Mouse (Mus musculus) neural tube, embryonic 12.5 days (tissue): ENCODE measurements around the gene Ccdc62. TPM values are rescaled to one million over a fixed set of nuclear protein-coding genes. Genes with fewer than 3 reads are reported as not detected.

Experiments used
- ATAC-seq: fragments of 200-750 bp; cut with Nextera tagmentation; 2 replicates; pipeline ENCODE4 v1.8.0; 2017; ENCODE audit warnings: low read depth, mild to moderate bottlenecking, moderate TSS enrichment, moderate library complexity; ENCODE audit not compliant: low FRiP score
- H3K27ac ChIP-seq: fragments of 300-500 bp; sonication (generic); 2 replicates; pipeline ENCODE4 v1.5.1; 2016
- H3K27me3 ChIP-seq: fragments of 300-500 bp; sonication (generic); replicated peaks from 2 replicates; pipeline ENCODE4 v1.6.1; 2016; ENCODE audit warnings: mild to moderate bottlenecking
- H3K36me3 ChIP-seq: fragments of 300-500 bp; sonication (generic); 2 replicates; pipeline ENCODE4 v1.6.1; 2016; ENCODE audit warnings: mild to moderate bottlenecking
- H3K4me1 ChIP-seq: fragments of 300-500 bp; sonication (generic); 2 replicates; pipeline ENCODE4 v1.6.1; 2016
- H3K4me2 ChIP-seq: fragments of 300-500 bp; sonication (generic); replicated peaks from 2 replicates; pipeline ENCODE4 v1.6.1; 2016; ENCODE audit warnings: mild to moderate bottlenecking
- H3K4me3 ChIP-seq: fragments of 300-500 bp; sonication (generic); 2 replicates; pipeline ENCODE4 v1.5.1; 2016
- H3K9ac ChIP-seq: fragments of 300-500 bp; sonication (generic); 2 replicates; pipeline ENCODE4 v1.6.1; 2016; ENCODE audit warnings: mild to moderate bottlenecking
- H3K9me3 ChIP-seq: fragments of 300-500 bp; sonication (generic); 2 replicates; pipeline ENCODE4 v1.6.1; 2016; ENCODE audit warnings: mild to moderate bottlenecking
- WGBS: fragments of 180-500 bp; shearing (Covaris S2); methylation state at CpG from one replicate; pipeline ENCODE4 v1.1.7; 2016; 5-methylcytosine and 5-hydroxymethylcytosine counted together
- polyA plus RNA-seq: library from polyadenylated mRNA; unstranded; fragments of >200 nt; fragmentation: Nextera tagmentation; extraction: Ambion mirVana; gene quantifications from 2 replicates; pipeline ENCODE4 v1.2.1, GENCODE M21; 2016

Gene Ccdc62
- polyA plus RNA-seq, 1 experiment from 2014 or later = 7.9 TPM

DNA sequence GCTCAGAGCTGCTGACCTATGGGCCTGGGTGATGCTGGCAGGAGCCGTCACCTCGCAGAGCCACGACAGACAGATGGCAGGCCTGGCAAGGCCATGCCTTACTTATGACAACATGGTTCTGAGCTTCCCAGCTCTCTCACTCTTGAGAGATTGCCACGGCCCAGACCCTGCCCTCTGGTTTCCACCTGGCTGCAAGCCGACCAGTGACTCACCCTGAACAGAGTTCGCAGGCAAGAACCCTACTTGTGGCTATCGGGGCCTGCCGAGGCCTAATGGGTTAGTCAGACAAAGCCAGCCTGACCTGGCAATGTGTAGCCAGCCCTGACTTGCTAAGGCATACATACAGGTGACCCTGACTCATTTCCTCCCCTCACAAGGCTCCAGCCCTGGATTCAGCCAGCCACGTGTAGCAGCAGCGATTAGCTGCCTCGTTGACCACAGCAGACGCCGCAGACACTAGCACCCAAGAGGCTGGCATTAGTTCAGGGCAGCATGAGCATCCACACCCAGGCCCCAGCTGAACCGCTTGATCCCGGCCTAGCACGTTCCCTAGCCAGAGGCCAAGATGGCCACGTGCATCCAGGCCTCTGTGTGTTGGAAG lies 76.5 kb downstream of the Ccdc62 start:
- no peak for ATAC-seq
- no peaks in the 10 kb centered on the region for H3K27me3 ChIP-seq
- no peak overlapping the region for H3K27ac ChIP-seq
- WGBS = 91% methylated on average over 17 of the region's 17 CpGs
- H3K36me3 ChIP-seq = peaks cover 60% of the 10 kb centered on the region
- no peak overlapping the region for H3K4me2 ChIP-seq
- no peaks in the 10 kb centered on the region for H3K9me3 ChIP-seq
- no peak overlapping the region for H3K4me3 ChIP-seq
- H3K4me1 ChIP-seq = peaks cover 15% of the 10 kb centered on the region
- no peak overlapping the region for H3K9ac ChIP-seq

DNA sequence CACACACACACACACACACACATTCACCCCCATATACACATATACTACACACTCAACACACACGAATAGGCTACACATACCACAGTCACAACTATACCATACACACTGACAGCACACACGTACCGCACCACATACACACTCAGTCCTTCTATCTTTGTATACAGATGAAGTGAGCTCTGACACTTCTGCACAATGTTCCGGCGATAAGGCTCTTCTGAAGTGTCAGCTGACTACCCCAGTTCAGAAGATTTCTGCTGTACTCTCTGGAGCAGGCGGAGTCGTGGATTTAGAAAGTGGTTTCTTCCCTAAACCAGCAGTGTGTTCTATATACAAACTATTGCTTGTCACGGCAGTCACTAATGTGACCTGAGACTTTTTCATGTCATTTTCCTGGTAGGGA lies 79.6 kb downstream of the Ccdc62 start:
- Histone ChIP-seq H3K9me3 (no peaks in the 10 kb centered on the region), H3K4me1 (peaks cover 46% of the 10 kb centered on the region), H3K36me3 (peaks cover 46% of the 10 kb centered on the region), H3K4me3 (no peak overlapping the region), H3K9ac (no peak overlapping the region; the same call in 1 of the 2 replicates), H3K27me3 (no peaks in the 10 kb centered on the region), H3K4me2 (no peak overlapping the region), H3K27ac (no peak overlapping the region)
- WGBS = 95% methylated on average over 8 of the region's 8 CpGs
- ATAC-seq = no peak

DNA sequence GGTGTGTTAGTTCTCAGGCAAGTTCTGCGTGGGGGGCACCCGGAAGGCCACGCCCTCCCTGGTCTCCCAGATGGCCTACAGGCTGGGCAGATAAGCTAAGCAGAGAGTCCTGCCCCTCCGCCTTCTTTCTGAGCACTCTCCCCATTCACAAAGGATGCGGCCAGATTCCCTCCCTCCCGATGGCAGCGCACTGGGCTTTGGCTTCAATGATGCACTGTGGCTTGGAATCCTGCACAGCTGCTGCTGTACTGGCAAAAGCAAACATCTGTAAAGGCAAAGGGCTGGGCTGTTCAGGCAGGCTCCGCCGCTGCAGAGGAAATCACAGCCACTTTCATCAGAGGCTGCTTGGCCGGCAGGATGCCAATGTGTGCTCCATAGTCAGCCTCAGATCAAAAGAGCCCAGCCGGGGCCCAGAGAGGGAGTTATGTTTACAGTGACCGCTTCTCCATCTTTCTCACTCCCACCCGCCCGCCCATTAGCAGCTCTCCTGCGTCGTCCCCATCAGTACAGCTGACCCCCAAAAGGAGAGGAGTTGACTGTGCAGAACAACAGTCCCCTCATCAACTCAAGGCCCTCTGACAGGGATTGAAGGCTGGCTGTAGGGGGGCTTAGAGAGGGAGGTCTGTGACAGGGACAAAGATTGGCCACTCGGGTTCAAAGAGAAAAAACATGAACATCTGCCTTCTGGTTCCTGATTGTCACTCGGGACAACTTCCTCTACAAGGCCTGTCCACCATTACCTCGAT lies 80.6 kb downstream of the Ccdc62 start:
- no peaks in the 10 kb centered on the region for H3K9me3 ChIP-seq
- H3K27ac ChIP-seq = peak overlapping the region; percentile 74
- peak overlapping the region; percentile 49 for H3K4me2 ChIP-seq
- H3K36me3 ChIP-seq = peaks cover 37% of the 10 kb centered on the region
- H3K4me1 ChIP-seq = peaks cover 53% of the 10 kb centered on the region
- WGBS = 7% methylated on average over 19 of the region's 19 CpGs
- peak overlapping the region; percentile 48; the same call in 1 of the 2 replicates for H3K9ac ChIP-seq
- peak; percentile 42 for ATAC-seq
- no peak overlapping the region for H3K4me3 ChIP-seq
- no peaks in the 10 kb centered on the region for H3K27me3 ChIP-seq

DNA sequence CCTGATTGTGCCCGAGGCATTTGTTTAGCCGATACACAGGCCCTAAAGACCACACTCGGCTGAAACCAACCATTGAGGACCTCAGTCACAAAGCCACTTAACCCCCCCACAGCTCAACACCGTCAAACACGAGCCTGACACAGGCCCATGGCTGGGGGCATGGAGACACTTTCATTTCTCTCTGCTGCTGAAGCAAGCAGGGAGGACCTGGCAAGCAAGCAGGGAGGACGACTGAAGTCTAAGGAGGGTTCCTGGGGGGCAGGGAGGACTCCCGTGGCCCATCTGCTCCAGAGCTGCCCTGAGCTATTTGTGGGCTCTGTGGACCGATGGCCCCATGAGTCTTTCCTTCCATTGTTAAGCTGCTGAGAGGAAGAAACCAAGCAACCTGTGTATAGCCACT lies 81.4 kb downstream of the Ccdc62 start:
- Histone ChIP-seq H3K27me3 (no peaks in the 10 kb centered on the region), H3K27ac (peak overlapping the region; percentile 74), H3K4me2 (peak overlapping the region; percentile 49), H3K9ac (0 out of 2 replicates have a peak overlapping the region, but pooled peaks have one; percentile 48), H3K4me3 (no peak overlapping the region), H3K9me3 (no peaks in the 10 kb centered on the region), H3K4me1 (peaks cover 62% of the 10 kb centered on the region), H3K36me3 (peaks cover 29% of the 10 kb centered on the region)
- ATAC-seq = no peak
- 8% methylated on average over 8 of the region's 8 CpGs for WGBS

DNA sequence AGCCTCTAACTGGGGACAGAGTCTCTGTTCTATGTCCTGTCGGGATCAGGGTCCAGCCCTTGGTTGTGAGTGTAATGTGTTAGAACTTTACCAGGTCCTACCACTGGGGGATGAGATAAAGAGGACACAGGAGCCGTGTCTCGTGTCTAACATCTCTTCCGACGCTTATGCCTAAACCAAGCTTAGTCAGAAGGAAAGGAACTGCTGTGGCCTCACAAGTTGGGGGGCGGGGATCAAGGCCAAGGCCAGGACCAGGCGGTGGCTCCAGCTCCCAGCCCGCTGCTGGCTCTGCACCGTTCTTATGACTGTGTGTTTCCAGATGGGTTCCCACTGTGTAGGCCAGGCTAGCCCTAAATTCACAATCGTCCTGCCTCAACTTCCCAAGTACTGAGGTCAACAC lies 82.4 kb downstream of the Ccdc62 start:
- H3K4me2 ChIP-seq = no peak overlapping the region
- H3K36me3 ChIP-seq = peaks cover 19% of the 10 kb centered on the region
- H3K9me3 ChIP-seq = no peaks in the 10 kb centered on the region
- ATAC-seq = no peak
- no peak overlapping the region for H3K27ac ChIP-seq
- no peaks in the 10 kb centered on the region for H3K27me3 ChIP-seq
- H3K4me1 ChIP-seq = peaks cover 71% of the 10 kb centered on the region
- no peak overlapping the region for H3K9ac ChIP-seq
- no peak overlapping the region for H3K4me3 ChIP-seq
- WGBS = 89% methylated on average over 10 of the region's 10 CpGs

DNA sequence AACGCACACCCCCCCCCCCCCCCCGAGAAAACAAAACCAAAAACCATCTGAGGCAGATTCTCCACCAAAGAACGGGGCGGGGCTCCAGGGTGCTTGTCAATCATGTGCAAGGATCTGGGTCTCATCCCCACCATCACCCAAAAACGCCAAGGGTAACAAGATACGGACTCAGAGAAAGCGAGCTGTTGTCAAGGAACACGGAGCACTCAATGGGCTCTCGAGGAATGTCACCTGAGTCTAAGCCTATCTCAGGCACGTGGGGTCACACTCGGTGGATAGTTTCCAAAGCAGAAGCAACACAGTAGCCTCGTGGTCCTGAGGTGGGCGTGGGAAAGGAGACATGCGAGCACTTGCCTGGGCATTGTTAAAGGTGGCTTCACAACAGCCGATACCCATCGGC lies 83.3 kb downstream of the Ccdc62 start:
- H3K27me3 ChIP-seq = no peaks in the 10 kb centered on the region
- no peak overlapping the region for H3K4me2 ChIP-seq
- no peaks in the 10 kb centered on the region for H3K9me3 ChIP-seq
- no peak overlapping the region for H3K9ac ChIP-seq
- 91% methylated on average over 16 of the region's 16 CpGs for WGBS
- H3K4me1 ChIP-seq = peaks cover 78% of the 10 kb centered on the region
- H3K4me3 ChIP-seq = no peak overlapping the region
- H3K36me3 ChIP-seq = peaks cover 10% of the 10 kb centered on the region
- H3K27ac ChIP-seq = no peak overlapping the region
- no peak for ATAC-seq

DNA sequence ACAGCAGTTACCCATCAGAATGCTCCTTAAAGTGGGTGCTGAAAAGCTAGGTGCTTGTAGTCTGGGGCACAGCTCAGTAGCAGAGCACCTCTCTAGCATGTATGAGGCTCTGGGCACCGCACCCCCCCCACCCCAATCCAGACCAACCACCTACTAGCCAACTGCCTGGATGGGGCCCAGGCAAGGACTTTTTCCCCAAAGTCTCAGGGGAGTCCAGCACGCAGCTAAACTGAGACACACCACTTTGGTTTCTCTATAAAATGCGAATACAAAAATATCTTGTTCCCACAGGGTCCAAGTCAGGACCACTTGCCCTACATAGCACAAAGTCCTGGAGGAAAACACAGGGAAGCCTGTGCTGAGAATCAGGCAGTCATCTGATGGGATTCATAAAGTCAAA lies 83.7 kb downstream of the Ccdc62 start:
- Histone ChIP-seq H3K36me3 (peaks cover 7% of the 10 kb centered on the region), H3K4me2 (no peak overlapping the region), H3K27ac (no peak overlapping the region), H3K4me1 (peaks cover 83% of the 10 kb centered on the region), H3K4me3 (no peak overlapping the region), H3K27me3 (no peaks in the 10 kb centered on the region), H3K9me3 (no peaks in the 10 kb centered on the region), H3K9ac (no peak overlapping the region)
- no peak for ATAC-seq
- WGBS = 77% methylated on average over 3 of the region's 3 CpGs

DNA sequence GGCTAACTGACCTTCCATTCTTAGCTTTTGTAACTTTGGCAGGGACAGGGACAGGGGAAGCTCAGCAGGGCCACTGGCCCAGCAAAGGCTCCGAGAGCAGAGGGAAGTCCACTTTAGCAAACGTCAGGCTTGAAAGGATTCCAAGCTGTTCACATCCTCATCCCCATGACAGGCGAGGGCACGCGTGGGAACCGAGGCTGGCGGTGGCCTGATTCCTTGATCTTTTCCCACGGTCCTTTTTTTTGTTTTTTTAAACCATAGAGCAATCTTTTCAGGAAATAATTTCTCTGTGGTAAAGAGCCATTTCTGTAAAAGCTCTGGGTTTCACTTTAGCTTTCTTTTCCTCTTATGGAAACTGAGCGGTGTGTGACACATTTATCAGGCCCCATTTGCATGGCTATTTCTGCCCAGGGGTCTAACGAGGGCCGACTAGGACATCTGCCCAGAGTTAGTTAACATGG lies 84.3 kb downstream of the Ccdc62 start:
- no peak overlapping the region for H3K27ac ChIP-seq
- no peaks in the 10 kb centered on the region for H3K9me3 ChIP-seq
- H3K4me1 ChIP-seq = peaks cover 89% of the 10 kb centered on the region
- H3K36me3 ChIP-seq = peaks cover 3% of the 10 kb centered on the region
- no peak for ATAC-seq
- H3K4me3 ChIP-seq = no peak overlapping the region
- no peak overlapping the region for H3K9ac ChIP-seq
- no peaks in the 10 kb centered on the region for H3K27me3 ChIP-seq
- H3K4me2 ChIP-seq = peak overlapping the region; percentile 18; the same call in 1 of the 2 replicates
- WGBS = 12% methylated on average over 11 of the region's 11 CpGs

DNA sequence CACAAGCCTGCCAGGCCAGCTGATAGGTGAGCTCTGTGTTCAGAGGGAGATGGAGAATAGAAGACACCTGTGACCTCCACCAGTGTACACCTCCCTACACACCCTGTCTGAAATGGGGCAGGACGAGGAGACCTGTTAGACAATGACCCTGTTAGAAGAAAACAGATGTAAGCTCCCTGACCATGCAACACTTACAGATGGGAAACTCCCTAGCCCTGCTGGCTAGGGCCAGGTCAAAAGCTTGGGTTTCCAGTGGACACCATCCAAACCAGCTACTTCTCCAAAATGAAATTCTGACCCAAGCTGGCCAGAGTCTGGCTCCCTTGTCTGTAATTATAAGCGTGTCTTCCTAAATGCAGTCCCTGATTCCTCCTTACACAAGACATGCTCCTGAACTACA lies 85.2 kb downstream of the Ccdc62 start:
- H3K36me3 ChIP-seq = no peaks in the 10 kb centered on the region
- H3K4me3 ChIP-seq = no peak overlapping the region
- H3K9ac ChIP-seq = no peak overlapping the region
- no peak overlapping the region for H3K4me2 ChIP-seq
- 79% methylated on average over 2 of the region's 2 CpGs for WGBS
- no peak overlapping the region for H3K27ac ChIP-seq
- H3K4me1 ChIP-seq = peaks cover 93% of the 10 kb centered on the region
- H3K9me3 ChIP-seq = no peaks in the 10 kb centered on the region
- no peaks in the 10 kb centered on the region for H3K27me3 ChIP-seq
- ATAC-seq = no peak

DNA sequence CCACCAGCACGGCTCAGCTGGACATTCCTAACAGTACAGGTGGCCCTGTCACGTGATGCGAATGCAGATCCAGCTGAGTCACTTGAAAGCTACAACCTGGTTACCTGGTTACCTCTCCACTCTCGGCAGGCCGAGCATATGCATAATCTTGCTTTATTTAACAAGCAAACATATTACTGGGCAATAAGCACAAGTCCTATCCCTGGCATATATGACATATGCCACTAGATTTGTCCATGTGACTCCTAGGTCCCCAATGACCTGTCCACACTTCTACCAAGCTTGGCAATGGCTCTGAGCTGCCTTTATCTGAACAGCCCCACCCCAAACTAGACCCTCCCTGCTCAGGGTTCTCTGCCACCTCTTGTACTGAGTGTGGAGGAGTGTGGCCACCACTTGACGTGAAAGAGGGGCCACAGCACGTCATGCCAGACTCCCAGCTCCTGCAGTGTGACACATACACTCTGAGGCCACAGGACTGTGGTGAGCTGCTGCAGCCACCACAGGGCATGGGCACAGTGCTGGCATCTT lies 85.9 kb downstream of the Ccdc62 start:
- Histone ChIP-seq H3K27me3 (no peaks in the 10 kb centered on the region), H3K36me3 (0 out of 2 replicates have a peak, but pooled peaks cover 5% of the 10 kb centered on the region), H3K9me3 (no peaks in the 10 kb centered on the region), H3K4me2 (no peak overlapping the region), H3K4me3 (no peak overlapping the region), H3K27ac (no peak overlapping the region), H3K9ac (no peak overlapping the region), H3K4me1 (peaks cover 87% of the 10 kb centered on the region)
- no peak for ATAC-seq
- 87% methylated on average over 7 of the region's 7 CpGs for WGBS

DNA sequence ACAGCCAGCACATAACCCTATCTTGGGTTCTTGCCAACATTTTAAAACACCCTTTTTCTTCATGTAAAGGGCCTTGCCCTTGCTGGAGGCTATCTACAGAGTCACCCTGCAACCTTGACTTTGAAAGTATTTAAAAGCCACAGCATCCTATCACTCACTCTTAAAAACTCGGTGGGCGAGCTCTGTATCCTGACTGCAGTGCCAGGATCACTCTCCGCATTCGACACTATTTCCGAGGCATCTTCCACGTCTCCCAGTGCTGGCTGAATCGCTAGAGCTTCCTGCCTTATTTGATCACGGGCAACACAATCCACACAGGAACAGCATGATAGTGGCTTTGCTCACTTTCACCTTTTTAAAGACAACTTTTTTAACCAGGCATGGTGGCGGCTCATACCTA lies 87.5 kb downstream of the Ccdc62 start:
- no peak overlapping the region for H3K27ac ChIP-seq
- 0 out of 2 replicates have a peak, but pooled peaks cover 5% of the 10 kb centered on the region for H3K36me3 ChIP-seq
- no peak for ATAC-seq
- H3K4me1 ChIP-seq = peaks cover 72% of the 10 kb centered on the region
- H3K9ac ChIP-seq = no peak overlapping the region
- H3K27me3 ChIP-seq = no peaks in the 10 kb centered on the region
- whole genome bisulfite sequencing = 86% methylated on average over 9 of the region's 9 CpGs
- H3K4me2 ChIP-seq = no peak overlapping the region
- H3K9me3 ChIP-seq = no peaks in the 10 kb centered on the region
- no peak overlapping the region for H3K4me3 ChIP-seq

DNA sequence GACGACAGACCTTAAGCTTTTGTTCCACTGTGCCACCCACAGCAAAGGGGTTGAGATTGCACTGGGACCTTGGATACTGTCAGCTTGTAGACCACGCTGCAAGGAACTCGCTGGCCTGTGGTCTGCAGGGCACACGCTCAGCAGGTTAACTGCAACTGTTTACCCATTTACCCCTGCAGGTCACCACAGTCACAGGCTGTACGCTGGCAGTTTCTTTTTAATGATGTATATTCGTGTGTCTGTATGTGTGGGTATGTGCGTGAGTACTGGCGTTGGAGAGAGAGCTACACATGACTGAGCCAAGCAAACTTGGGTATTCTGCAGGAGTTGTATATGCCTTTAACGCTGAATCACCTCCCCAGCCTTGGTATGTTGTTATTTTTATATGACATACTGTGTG lies 88.2 kb downstream of the Ccdc62 start:
- no peak overlapping the region for H3K4me3 ChIP-seq
- H3K36me3 ChIP-seq = 0 out of 2 replicates have a peak, but pooled peaks cover 5% of the 10 kb centered on the region
- H3K4me2 ChIP-seq = no peak overlapping the region
- 82% methylated on average over 9 of the region's 9 CpGs for WGBS
- H3K27me3 ChIP-seq = no peaks in the 10 kb centered on the region
- no peak overlapping the region for H3K27ac ChIP-seq
- ATAC-seq = no peak
- no peak overlapping the region for H3K9ac ChIP-seq
- H3K4me1 ChIP-seq = peaks cover 72% of the 10 kb centered on the region
- no peaks in the 10 kb centered on the region for H3K9me3 ChIP-seq
